Mouse (Mus musculus) heart, embryonic 12.5 days (tissue): ENCODE data around the gene Atp5j. TPM values are rescaled to one million over a fixed set of nuclear protein-coding genes. Genes with fewer than 3 reads are reported as not detected.

Experiments used
- ATAC-seq: fragments of 200-750 bp; cut with Nextera tagmentation; 2 replicates; pipeline ENCODE4 v1.8.0; 2017; ENCODE audit warnings: moderate TSS enrichment, moderate library complexity; ENCODE audit not compliant: insufficient number of reproducible peaks, low FRiP score
- H3K27ac ChIP-seq: fragments of 300-500 bp; sonication (generic); 2 replicates; pipeline ENCODE4 v1.5.1; 2016; ENCODE audit warnings: mild to moderate bottlenecking, moderate library complexity; ENCODE audit not compliant: poor library complexity, severe bottlenecking
- H3K27me3 ChIP-seq: fragments of 300-500 bp; sonication (generic); replicated peaks from 2 replicates; pipeline ENCODE4 v1.6.1; 2016; ENCODE audit warnings: mild to moderate bottlenecking, moderate library complexity
- H3K36me3 ChIP-seq: fragments of 300-500 bp; sonication (generic); 2 replicates; pipeline ENCODE4 v1.6.1; 2016; ENCODE audit warnings: mild to moderate bottlenecking, moderate library complexity
- H3K4me1 ChIP-seq: fragments of 300-500 bp; sonication (generic); replicated peaks from 2 replicates; pipeline ENCODE4 v1.6.1; 2016; ENCODE audit warnings: mild to moderate bottlenecking
- H3K4me2 ChIP-seq: fragments of 300-500 bp; sonication (generic); 2 replicates; pipeline ENCODE4 v1.6.1; 2016; ENCODE audit warnings: mild to moderate bottlenecking, moderate library complexity
- H3K4me3 ChIP-seq: fragments of 300-500 bp; sonication (generic); 2 replicates; pipeline ENCODE4 v1.5.1; 2016; ENCODE audit warnings: mild to moderate bottlenecking
- H3K9ac ChIP-seq: fragments of 300-500 bp; sonication (generic); 2 replicates; pipeline ENCODE4 v1.6.1; 2016; ENCODE audit warnings: mild to moderate bottlenecking, moderate library complexity
- H3K9me3 ChIP-seq: fragments of 300-500 bp; sonication (generic); replicated peaks from 2 replicates; pipeline ENCODE4 v1.6.1; 2016; ENCODE audit warnings: mild to moderate bottlenecking, moderate library complexity
- WGBS: fragments of 180-500 bp; shearing (Covaris S2); methylation state at CpG from one replicate; pipeline ENCODE4 v1.1.7; 2016; 5-methylcytosine and 5-hydroxymethylcytosine counted together
- polyA plus RNA-seq: library from polyadenylated mRNA; unstranded; fragments of >200 nt; fragmentation: Nextera tagmentation; extraction: Ambion mirVana; gene quantifications from 2 replicates; pipeline ENCODE4 v1.2.1, GENCODE M21; 2016

Atp5j gene
- polyA plus RNA-seq, 1 experiment from 2014 or later, result 1,366 TPM

DNA sequence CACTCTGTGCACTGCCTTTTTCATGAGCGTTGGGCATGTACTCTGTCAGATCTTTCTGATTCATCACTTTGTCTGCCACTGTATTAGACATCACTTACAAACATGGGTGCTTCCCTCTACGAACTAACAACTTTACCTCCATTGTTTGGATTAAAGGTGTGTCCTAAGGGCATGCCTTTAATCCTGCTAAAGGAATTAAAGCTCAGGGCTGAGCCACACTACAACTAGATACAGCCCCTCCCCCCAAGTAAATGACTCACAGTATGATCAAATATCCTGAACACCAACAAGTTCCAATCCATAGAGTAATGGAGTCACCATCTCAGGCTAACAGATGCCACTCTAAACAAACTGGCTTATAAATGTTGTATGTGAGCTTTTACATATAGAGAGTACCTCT lies 3.2 kb upstream of the Atp5j start:
- WGBS, result 84% methylated on average over 2 of the region's 2 CpGs
- H3K4me2 ChIP-seq, result no peak overlapping the region

GRCm38 (mm10) chr16:84835823-84836743 lies 658 bp upstream of the Atp5j start:
- Histone ChIP-seq H3K9me3 (no peaks in the 10 kb centered on the region), H3K9ac (peak overlapping the region; percentile 96), H3K4me2 (peak overlapping the region; percentile 85), H3K27ac (peak overlapping the region; percentile 99), H3K36me3 (peaks cover 24% of the 10 kb centered on the region), H3K4me3 (peak overlapping the region; percentile 84), H3K27me3 (no peaks in the 10 kb centered on the region), H3K4me1 (peaks cover 16% of the 10 kb centered on the region)
- 4% methylated on average over 29 of the region's 29 CpGs for WGBS
- no peak for ATAC-seq

More for the DNA sequence above, 3.2 kb upstream of the Atp5j start:
- H3K27me3 ChIP-seq, result no peaks in the 10 kb centered on the region
- no peak for ATAC-seq
- H3K9ac ChIP-seq, result no peak overlapping the region
- no peak overlapping the region for H3K4me3 ChIP-seq
- no peak overlapping the region for H3K27ac ChIP-seq
- H3K36me3 ChIP-seq, result peaks cover 15% of the 10 kb centered on the region
- H3K9me3 ChIP-seq, result no peaks in the 10 kb centered on the region
- H3K4me1 ChIP-seq, result 0 out of 2 replicates have a peak, but pooled peaks cover 6% of the 10 kb centered on the region

DNA sequence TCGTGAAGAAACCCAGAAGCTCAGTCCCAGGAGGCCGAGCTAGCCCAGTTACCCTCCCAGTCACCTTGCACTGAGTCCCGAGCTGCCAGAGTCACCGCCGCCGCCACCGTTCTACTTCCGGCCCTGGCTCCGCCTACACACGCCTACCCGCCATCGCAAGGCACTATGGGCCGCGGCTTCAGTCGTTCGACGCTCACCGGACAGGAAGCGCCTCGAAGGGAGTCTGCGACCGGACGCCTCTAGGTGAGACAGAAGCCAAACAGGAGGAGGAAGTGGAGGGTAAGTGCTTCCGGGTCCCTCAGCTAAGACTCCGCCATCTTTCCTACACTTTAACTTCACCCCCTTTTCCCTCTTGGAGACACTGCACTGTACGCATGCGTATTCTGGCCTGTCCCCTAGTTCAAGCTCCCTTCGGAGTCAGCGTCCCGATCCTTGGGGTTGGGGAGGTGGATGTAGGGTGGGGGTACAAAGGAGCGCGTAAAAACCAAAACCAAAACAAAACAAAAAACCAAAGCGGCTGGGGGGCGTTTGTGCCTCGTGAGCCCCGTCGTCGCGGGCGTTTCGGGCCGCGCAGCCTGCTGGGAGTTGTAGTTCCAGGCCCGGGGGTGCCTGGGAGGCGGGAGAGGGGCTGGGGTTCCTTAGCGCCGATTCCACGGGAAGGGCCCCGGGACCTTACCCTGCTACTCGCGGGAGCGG lies 532 bp downstream of the Atp5j start, which contains the start of gene Gabpa:
Gene Gabpa, plus strand, starts transcription at position 181 of the 696 bp plus-strand sequence.
- ATAC-seq, result peak; percentile 94
- Histone ChIP-seq H3K27ac (peak within 1 kb of the TSS; percentile 99), H3K4me2 (peak within 1 kb of the TSS; percentile 85), H3K27me3 (no peaks in the 10 kb centered on the region), H3K4me1 (peaks cover 16% of the 10 kb centered on the region), H3K4me3 (peak within 1 kb of the TSS; percentile 84), H3K9ac (peak within 1 kb of the TSS; percentile 96), H3K9me3 (no peaks in the 10 kb centered on the region), H3K36me3 (peaks cover 31% of the 10 kb centered on the region)
- WGBS, result under 1% methylated on average over 52 of the region's 52 CpGs

DNA sequence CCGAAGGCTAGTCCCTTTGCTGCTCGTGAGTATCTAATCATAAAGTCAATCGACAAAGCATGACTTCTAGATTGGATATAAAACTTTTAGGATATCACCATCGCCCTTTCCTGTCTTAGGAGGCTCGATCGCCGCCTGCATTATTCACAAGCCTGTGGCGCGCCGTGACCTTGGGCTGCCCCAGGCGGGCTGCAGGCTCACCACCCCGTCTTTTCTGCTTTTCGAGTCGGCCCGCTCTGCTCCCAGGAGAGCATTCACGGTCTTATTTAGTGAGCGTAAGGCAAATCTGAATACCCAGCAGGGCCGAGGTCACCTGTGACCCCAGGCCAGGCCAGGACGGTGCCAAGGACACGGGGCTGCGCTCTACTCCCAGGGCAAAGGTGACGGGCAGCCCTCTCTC lies 1.1 kb downstream of the Atp5j start:
- Histone ChIP-seq H3K9me3 (no peaks in the 10 kb centered on the region), H3K27me3 (no peaks in the 10 kb centered on the region), H3K4me1 (peaks cover 16% of the 10 kb centered on the region), H3K9ac (peak overlapping the region; percentile 96), H3K4me2 (peak overlapping the region; percentile 85), H3K4me3 (peak overlapping the region; percentile 84), H3K36me3 (peaks cover 34% of the 10 kb centered on the region), H3K27ac (peak overlapping the region; percentile 99)
- no peak for ATAC-seq
- under 1% methylated on average over 22 of the region's 22 CpGs for WGBS

DNA sequence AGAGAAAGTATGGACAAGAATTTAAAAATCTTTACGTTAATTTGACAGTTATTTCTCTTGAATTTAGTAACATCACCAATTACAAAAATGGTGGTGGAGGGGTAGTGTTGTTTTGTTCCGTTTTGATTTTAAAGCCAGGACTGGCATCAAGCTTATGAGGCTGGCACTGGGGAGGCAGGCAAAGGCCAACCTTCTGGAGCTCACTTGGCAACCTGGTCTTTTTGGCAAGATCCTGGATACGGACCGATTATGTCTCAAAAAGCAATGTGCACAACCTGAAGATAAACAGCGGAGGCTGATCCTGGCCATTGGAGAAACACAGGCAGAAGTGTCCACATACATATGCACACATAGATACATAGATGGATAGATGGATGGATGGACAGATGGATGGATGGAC lies 2.7 kb downstream of the Atp5j start:
- no peak overlapping the region for H3K4me3 ChIP-seq
- H3K27me3 ChIP-seq, result no peaks in the 10 kb centered on the region
- no peaks in the 10 kb centered on the region for H3K9me3 ChIP-seq
- no peak overlapping the region for H3K4me2 ChIP-seq
- ATAC-seq, result no peak
- WGBS, result 95% methylated on average over 5 of the region's 5 CpGs
- H3K36me3 ChIP-seq, result peaks cover 45% of the 10 kb centered on the region
- H3K4me1 ChIP-seq, result peaks cover 16% of the 10 kb centered on the region
- H3K9ac ChIP-seq, result no peak overlapping the region
- H3K27ac ChIP-seq, result no peak overlapping the region

GRCm38 (mm10) chr16:84831696-84832095 lies 3.7 kb downstream of the Atp5j start:
- H3K4me3 ChIP-seq, result no peak overlapping the region
- peaks cover 55% of the 10 kb centered on the region for H3K36me3 ChIP-seq
- 86% methylated on average over 5 of the region's 5 CpGs for WGBS
- H3K27ac ChIP-seq, result peak overlapping the region; percentile 26; the same call in 1 of the 2 replicates
- 0 out of 2 replicates have a peak overlapping the region, but pooled peaks have one; percentile 7 for H3K4me2 ChIP-seq
- no peaks in the 10 kb centered on the region for H3K9me3 ChIP-seq
- H3K4me1 ChIP-seq, result peaks cover 12% of the 10 kb centered on the region
- H3K27me3 ChIP-seq, result no peaks in the 10 kb centered on the region
- no peak for ATAC-seq
- no peak overlapping the region; the same call in 1 of the 2 replicates for H3K9ac ChIP-seq

- no peak overlapping the region for H3K27ac ChIP-seq
- H3K36me3 ChIP-seq, result peaks cover 76% of the 10 kb centered on the region
- H3K4me1 ChIP-seq, result no peaks in the 10 kb centered on the region
- 73% methylated on average over 6 of the region's 6 CpGs for WGBS
- no peak for ATAC-seq
- H3K4me3 ChIP-seq, result no peak overlapping the region
- H3K27me3 ChIP-seq, result no peaks in the 10 kb centered on the region
- no peak overlapping the region for H3K9ac ChIP-seq
- no peaks in the 10 kb centered on the region for H3K9me3 ChIP-seq
- no peak overlapping the region for H3K4me2 ChIP-seq
These were observed 10.4 kb downstream of the Atp5j start for GRCm38 (mm10) chr16:84825009-84825408.

DNA sequence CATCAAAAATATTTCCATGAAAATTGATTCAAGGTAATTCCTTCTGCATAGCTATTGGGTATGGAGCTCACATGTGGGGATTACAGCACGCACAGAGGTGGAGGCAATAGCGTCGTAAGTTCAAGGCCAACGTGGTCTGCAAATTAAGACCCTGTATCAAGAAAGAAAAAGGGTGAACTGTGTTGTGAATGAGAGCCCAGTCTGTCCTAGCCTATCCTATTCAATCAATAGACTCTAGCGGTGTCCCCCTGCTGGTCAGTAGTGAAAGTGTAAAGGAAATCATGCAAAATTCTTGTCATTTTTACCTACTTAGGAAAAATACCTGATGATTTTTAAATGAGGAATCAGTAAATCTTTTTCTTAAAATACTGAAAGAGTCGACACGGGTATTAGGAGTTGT lies 18.0 kb downstream of the Atp5j start:
- 41% methylated on average over 7 of the region's 7 CpGs for WGBS
- Histone ChIP-seq H3K4me3 (no peak overlapping the region), H3K4me1 (no peaks in the 10 kb centered on the region), H3K27ac (no peak overlapping the region), H3K9ac (no peak overlapping the region), H3K9me3 (no peaks in the 10 kb centered on the region), H3K4me2 (no peak overlapping the region), H3K27me3 (no peaks in the 10 kb centered on the region), H3K36me3 (peaks cover 10% of the 10 kb centered on the region; the same call in 1 of the 2 replicates)
- ATAC-seq, result no peak

DNA sequence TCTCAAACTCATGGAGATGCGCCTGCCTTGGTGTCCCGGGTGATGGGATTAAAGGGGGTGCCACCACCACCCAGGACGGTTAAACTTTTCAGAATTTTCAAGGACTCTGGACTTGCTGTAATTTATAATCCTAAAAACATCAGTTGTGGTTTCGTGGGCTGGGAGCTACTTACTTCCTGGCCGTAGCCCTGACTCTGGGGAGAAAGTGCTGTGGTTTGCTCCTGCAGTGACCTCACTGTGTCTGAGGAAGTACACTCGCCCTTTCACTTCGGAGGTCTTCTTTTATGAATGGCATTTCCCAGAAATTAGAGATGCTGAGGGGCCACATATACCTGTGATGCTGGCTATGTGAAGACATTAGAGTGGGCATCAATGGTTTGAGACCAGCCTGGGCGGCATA lies 20.9 kb downstream of the Atp5j start:
- Histone ChIP-seq H3K4me2 (no peak overlapping the region), H3K9me3 (no peaks in the 10 kb centered on the region), H3K27ac (no peak overlapping the region), H3K4me1 (no peaks in the 10 kb centered on the region), H3K27me3 (no peaks in the 10 kb centered on the region), H3K4me3 (no peak overlapping the region), H3K9ac (no peak overlapping the region), H3K36me3 (no peaks in the 10 kb centered on the region)
- 70% methylated on average over 8 of the region's 8 CpGs for WGBS
- ATAC-seq, result no peak

DNA sequence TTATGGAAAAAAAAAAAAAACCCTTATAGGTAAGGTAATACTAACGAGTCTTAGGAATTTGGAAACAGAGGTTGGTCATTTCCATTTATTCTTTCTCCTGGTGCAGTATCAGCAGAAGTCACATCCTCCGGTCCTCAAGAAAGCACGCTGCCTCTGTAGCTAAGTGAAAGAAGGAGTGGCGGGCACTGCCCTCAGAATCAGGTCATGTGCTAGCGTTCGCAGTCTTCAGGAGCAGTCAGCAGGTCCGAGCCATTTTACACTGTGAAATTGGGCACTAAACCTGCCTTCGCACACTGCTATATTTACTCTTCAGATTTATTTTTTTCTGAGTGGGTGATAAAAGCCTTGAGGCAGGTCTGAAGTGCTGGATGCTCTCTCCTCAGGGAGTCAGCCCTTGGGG lies 21.6 kb downstream of the Atp5j start:
- Histone ChIP-seq H3K4me3 (no peak overlapping the region), H3K36me3 (no peaks in the 10 kb centered on the region), H3K27ac (no peak overlapping the region), H3K9ac (no peak overlapping the region), H3K27me3 (no peaks in the 10 kb centered on the region), H3K4me1 (no peaks in the 10 kb centered on the region), H3K4me2 (no peak overlapping the region), H3K9me3 (no peaks in the 10 kb centered on the region)
- ATAC-seq, result no peak
- 72% methylated on average over 8 of the region's 8 CpGs for WGBS

- no peaks in the 10 kb centered on the region for H3K36me3 ChIP-seq
- H3K4me1 ChIP-seq, result no peaks in the 10 kb centered on the region
- H3K27me3 ChIP-seq, result no peaks in the 10 kb centered on the region
- WGBS, result 84% methylated on average over 1 of the region's 1 CpGs
- H3K9ac ChIP-seq, result no peak overlapping the region
- no peak overlapping the region for H3K4me2 ChIP-seq
- ATAC-seq, result no peak
- H3K4me3 ChIP-seq, result no peak overlapping the region
- H3K9me3 ChIP-seq, result no peaks in the 10 kb centered on the region; the same call in 1 of the 2 replicates
- no peak overlapping the region for H3K27ac ChIP-seq
These were observed 25.2 kb downstream of the Atp5j start for GRCm38 (mm10) chr16:84810254-84810653.
